Mouse (Mus musculus): ENCODE measurements around the gene Cyp2d22.
"Not testable (repeated sequence)": the region's sequence is repeated elsewhere in the genome, so short reads cannot be mapped to it uniquely, and the experiment has no call there.

The Cyp2d22 gene

GRCm38 (mm10) chr15:82376393-82377138, 3.5 kb downstream of the Cyp2d22 start:
- DNase-seq (ENCODE audit: low spot score in 2 of 2), result peak in 1 of 2 experiments; percentile 76

DNA sequence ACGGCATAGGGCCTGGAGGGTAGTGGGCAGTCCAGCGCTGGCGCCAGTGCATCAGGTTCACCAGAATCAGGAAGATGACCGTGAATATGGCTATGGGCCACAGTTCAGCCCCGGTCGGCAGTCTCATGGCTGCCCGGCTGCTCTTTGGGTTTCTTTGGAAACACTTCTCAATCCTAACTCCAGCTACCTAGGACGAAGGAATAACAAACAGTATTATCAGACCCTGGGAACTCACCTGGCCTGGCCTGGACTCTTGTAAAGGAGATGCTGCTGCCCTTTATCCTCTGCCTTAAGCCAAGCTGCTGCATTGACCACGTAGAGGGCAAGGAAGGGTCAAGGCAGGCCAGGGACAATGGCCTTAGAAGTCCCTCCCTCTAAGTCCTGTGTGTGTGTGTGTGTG, 4.2 kb downstream of the Cyp2d22 start:
- no peak for DNase-seq (ENCODE audit: low spot score in 2 of 2)

GRCm38 (mm10) chr15:82374437-82374836, 5.6 kb downstream of the Cyp2d22 start:
- DNase-seq (ENCODE audit: low spot score in 2 of 2), result no peak

- DNase-seq (ENCODE audit: low spot score in 2 of 2), result no peak
Measured at GRCm38 (mm10) chr15:82372991-82373390, 7.1 kb downstream of the Cyp2d22 start.

- no peak for DNase-seq (ENCODE audit: low spot score in 2 of 2)
Measured at GRCm38 (mm10) chr15:82372446-82372845, 7.6 kb downstream of the Cyp2d22 start.

DNA sequence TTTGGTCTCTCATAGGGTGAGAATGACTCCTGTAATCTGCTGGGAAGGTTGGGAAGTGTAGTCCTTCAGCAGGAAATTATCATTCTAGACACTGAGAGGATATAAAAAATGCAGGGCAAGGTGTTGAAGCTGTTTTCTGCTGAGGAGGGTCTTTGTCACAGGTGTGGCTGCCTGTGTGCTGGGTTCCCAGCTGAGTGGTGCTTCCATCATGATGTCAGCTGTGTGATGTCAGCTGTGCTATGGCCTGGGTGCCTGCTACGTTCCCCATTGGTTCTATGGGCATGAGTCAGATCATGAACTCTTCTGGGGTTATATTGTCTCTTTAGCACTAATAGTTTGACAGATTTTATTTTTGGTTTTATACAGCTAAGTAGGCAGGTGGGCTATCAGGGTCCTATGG, 11.2 kb downstream of the Cyp2d22 start:
- no peak for DNase-seq (ENCODE audit: low spot score in 2 of 2)

GRCm38 (mm10) chr15:82368146-82368545, 11.9 kb downstream of the Cyp2d22 start:
- no peak for DNase-seq (ENCODE audit: low spot score in 2 of 2)

- not testable (repeated sequence) for DNase-seq (ENCODE audit: low spot score in 2 of 2)
Measured at GRCm38 (mm10) chr15:82364561-82364960, 15.5 kb downstream of the Cyp2d22 start.

DNA sequence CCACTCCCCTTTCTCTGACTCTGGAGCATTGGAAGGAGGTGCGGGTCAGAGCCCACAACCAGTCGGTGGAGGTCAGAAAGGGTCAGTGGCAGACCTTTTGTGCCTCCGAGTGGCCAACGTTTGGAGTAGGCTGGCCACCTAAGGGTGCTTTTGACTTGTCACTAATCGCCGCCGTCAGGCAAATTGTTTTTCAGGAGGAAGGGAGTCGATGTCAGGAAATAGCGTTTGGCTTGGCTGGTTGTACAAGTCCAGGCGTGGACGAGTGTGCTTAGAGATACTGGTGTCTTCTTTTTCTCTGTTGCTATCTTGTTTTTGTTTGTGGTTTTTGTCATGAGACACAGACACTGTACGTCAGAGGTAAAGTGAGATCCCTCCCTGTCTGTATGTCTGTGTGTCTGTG, 16.3 kb downstream of the Cyp2d22 start:
- DNase-seq (ENCODE audit: low spot score in 2 of 2), result not testable (repeated sequence)

DNA sequence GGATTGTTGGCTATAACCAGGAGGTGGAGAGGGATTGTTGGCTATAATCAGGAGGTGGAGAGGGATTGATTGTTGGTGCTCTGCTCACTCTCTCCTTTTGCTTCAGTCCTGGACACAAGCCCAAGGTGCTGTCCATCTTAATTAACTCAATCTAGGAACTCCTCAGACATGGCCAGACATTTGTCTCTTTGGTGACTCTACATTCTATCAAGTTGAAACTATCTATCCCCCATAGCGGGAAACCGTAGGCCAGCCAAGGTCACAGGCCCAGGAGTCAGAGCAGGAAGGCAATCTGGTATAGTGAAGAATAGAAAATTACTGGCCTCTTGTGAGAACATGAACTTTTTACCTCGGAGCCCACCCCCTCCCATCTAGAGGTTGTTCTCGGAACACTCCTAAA, 17.8 kb downstream of the Cyp2d22 start:
- DNase-seq (ENCODE audit: low spot score in 2 of 2), result no peak

- DNase-seq (ENCODE audit: low spot score in 2 of 2), result no peak
Measured at GRCm38 (mm10) chr15:82361459-82362018, 18.5 kb downstream of the Cyp2d22 start.

DNA sequence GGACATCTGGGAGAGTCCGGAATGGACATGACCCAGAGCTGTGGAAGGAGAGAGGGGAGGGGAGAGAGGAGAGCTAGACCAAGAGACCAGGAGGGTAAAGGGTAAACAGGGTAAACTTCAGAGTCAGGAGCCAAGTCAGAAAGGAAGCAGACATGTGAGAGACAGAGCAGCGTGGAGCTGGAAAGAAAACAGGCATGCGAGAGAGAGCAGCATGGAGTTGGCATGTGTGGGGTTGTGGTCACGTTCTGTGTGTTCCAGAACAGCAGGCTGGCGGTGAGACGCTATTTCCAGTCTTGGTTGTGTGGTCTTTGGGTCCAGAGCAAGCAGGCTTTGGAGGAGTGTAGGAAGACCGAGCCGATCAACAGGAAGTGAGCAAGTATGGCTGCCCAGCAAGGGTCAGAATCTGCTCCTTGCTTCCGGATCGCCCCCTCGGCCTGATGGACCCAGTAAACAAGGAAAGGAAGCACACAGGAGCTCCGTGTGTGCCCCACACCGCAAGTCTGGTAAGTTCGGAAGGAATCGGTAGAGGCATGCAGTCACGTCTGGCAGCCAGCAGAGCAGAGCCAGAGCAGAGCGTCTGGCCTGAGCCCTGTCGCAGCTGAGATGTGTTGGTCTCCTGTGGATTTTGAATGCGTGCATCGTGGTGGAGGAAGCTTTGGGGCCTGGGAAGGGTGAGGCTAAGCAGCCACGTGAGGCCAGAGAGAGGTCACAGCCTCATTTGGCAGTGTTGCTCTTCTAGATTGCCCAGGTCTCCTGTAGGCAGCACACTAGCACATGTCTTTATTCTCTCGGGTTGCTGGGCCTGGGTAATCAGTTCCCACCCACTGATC, 21.4 kb downstream of the Cyp2d22 start:
- no peak for DNase-seq (ENCODE audit: low spot score in 2 of 2)

DNA sequence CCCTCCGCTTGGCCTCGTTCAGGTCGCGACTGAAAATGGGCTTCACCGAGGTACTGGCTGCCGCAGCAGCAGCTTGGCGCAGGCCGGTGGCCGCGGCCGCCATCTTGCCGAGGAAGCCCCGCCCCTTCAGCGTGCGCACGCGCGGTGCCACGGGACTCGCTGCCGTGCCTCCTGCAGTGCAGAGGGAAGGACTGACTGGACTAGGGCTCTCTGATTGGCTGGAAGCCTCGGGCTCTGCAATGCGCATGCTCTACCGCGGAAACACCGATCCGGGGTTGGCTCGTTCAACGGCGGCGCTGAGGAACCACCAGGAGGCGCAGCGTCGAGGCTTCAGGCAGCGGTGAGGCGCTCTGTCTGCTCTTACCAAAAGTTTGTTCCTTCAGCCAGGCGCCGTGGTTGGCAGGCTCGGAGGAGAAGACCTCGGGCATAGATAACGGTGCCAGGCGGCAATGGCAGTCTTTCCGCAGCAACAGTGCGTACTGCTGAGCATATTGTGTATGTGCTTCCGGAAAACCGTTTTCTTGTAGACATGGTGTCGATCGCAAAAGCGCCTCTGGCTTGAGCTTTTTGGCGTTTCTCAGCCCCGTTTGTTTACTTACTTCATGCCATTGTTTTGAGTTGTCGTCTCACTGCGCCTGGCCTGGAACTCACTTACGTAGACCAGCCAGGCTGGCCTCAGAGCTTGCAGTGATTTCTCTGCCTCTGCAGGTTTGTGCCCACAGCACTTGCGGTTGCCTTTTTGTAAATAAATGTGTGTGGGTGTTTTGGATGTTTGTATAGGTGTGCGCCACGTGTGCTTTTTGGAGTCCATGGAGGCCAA, 25.7 kb downstream of the Cyp2d22 start, which contains the start of gene Ndufa6:
Gene Ndufa6 (minus strand): TSS at position 197 of the 820 bp plus-strand sequence.
- peak; percentile 94 to 97 for DNase-seq (ENCODE audit: low spot score in 2 of 2)

DNA sequence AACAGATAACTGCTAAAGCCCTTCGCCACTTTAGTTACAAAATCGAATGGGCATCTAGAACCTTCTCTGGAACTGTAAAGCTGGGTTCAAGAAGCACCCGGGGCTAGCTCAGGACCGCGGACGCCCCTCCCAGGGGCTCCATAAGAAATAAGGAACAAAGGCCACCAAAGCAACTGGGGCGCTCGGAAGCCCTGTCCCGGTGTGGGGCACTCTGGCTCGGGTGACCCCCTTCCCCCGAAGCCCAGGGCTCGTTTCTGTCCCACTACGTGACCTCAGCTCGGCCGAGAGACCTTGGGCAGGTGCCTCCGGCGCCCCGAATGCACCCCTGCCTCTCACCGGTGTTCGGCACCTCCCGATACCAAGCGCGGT, 26.3 kb downstream of the Cyp2d22 start:
- DNase-seq (ENCODE audit: low spot score in 2 of 2), result no peak

- no peak for DNase-seq (ENCODE audit: low spot score in 2 of 2)
Measured at GRCm38 (mm10) chr15:82353078-82353744, 26.8 kb downstream of the Cyp2d22 start.

DNA sequence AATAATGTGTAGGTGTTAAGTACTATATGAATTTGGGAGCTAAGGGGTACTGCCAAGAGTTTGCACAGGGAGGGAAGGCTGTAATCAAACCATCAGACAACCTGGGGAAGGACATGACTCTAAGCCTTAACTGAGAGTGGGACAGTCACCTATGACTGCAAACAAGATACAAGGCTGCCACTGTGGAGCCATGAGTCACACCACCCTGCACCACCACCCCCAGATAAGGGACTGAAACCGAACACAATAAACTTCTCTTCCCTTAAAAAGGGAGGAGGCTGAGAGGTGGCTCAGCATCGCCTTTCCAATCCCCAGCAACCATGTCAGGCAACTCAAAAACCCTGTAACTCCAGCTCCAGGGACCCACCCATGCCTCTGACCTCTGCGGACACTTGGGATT, 28.6 kb downstream of the Cyp2d22 start:
- no peak for DNase-seq (ENCODE audit: low spot score in 2 of 2)

GRCm38 (mm10) chr15:82350349-82350748, 29.7 kb downstream of the Cyp2d22 start:
- DNase-seq (ENCODE audit: low spot score in 2 of 2), result no peak

- DNase-seq (ENCODE audit: low spot score in 2 of 2), result no peak
Measured at GRCm38 (mm10) chr15:82348999-82349341, 31.1 kb downstream of the Cyp2d22 start.

- no peak for DNase-seq (ENCODE audit: low spot score in 2 of 2)
Measured at GRCm38 (mm10) chr15:82348258-82348998, 31.6 kb downstream of the Cyp2d22 start.

DNA sequence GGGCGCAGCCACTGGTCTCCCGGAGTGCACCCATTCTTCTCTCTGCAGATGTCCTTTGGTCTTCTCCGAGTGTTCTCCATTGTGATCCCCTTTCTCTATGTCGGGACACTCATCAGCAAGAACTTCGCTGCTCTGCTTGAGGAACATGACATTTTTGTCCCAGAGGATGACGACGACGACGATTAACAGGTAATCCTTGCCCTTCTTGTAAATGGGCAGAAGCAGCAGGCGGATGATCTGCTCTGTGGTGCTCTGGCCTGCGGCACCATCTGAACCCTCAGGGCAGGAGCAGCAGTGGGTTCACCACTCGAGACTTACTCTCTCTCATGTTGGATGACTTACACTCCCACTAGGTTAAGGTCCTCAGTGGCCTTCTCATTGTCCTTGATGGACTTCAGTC, 32.2 kb downstream of the Cyp2d22 start:
- DNase-seq (ENCODE audit: low spot score in 2 of 2), result no peak

DNA sequence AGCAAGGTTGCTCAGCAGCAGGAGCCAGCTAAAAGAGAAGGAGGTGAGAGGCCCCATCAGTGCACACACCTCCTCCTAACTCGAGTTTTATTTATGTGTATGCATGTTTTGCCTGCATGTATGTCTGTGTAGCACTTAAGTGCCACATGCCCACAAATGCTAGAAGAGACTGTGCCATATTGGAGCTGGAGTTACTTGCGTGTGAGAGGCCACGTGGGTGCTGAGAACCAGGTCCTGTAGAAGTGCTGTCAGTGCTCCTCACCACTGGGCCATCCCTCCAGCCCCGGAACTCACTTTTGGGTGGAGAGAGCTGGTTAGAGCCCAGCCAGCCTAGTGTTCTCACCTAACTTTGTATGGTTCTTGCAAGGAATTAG, 32.8 kb downstream of the Cyp2d22 start:
- no peak for DNase-seq (ENCODE audit: low spot score in 2 of 2)
